Mouse (Mus musculus) limb, embryonic 14.5 days (tissue): ENCODE measurements around the gene Faap100. TPM values are rescaled to one million over a fixed set of nuclear protein-coding genes. Genes with fewer than 3 reads are reported as not detected.

ENCODE experiments used
- ATAC-seq: fragments of 200-750 bp; cut with Nextera tagmentation; 2 replicates; pipeline ENCODE4 v1.8.0; 2017; ENCODE audit warnings: low read depth, moderate number of reproducible peaks, moderate TSS enrichment; ENCODE audit not compliant: low FRiP score
- DNase-seq: peaks from one replicate; pipeline ENCODE4 v3.0.0-alpha.2; 2015; ENCODE audit warnings: low spot score
- H3K27ac ChIP-seq: fragments of 300-500 bp; sonication (generic); replicated peaks from 2 replicates; pipeline ENCODE4 v1.5.1; 2014; ENCODE audit warnings: low read depth, mild to moderate bottlenecking, low read length, moderate library complexity, mixed read lengths
- H3K27me3 ChIP-seq: fragments of 300-500 bp; sonication (generic); 2 replicates; pipeline ENCODE4 v1.6.1; 2014; ENCODE audit warnings: low read length, mixed read lengths; ENCODE audit not compliant: control insufficient read depth, insufficient read depth
- H3K36me3 ChIP-seq: fragments of 300-500 bp; sonication (generic); 2 replicates; pipeline ENCODE4 v1.6.1; 2014; ENCODE audit warnings: mild to moderate bottlenecking, low read length, moderate library complexity, mixed read lengths; ENCODE audit not compliant: control insufficient read depth, insufficient read depth
- H3K4me1 ChIP-seq: fragments of 300-500 bp; sonication (generic); 2 replicates; pipeline ENCODE4 v1.6.1; 2014; ENCODE audit warnings: antibody characterized with exemption, low read length, mixed read lengths; ENCODE audit not compliant: control insufficient read depth, insufficient read depth
- H3K4me2 ChIP-seq: fragments of 300-500 bp; sonication (generic); replicated peaks from 2 replicates; pipeline ENCODE4 v1.6.1; 2014; ENCODE audit warnings: low read depth, mild to moderate bottlenecking, low read length, moderate library complexity; ENCODE audit not compliant: severe bottlenecking
- H3K4me3 ChIP-seq: fragments of 300-500 bp; sonication (generic); replicated peaks from 2 replicates; pipeline ENCODE4 v1.5.1; 2014; ENCODE audit warnings: low read length
- H3K9ac ChIP-seq: fragments of 300-500 bp; sonication (generic); 2 replicates; pipeline ENCODE4 v1.6.1; 2014; ENCODE audit warnings: mild to moderate bottlenecking, low read depth, low read length, moderate library complexity; ENCODE audit not compliant: severe bottlenecking
- H3K9me3 ChIP-seq: fragments of 300-500 bp; sonication (generic); 2 replicates; pipeline ENCODE4 v1.6.1; 2016; ENCODE audit warnings: low read length; ENCODE audit not compliant: control insufficient read depth
- POLR2A ChIP-seq: fragments of 200-500 bp; IDR thresholded peaks from 2 replicates; pipeline ENCODE4 v1.8.0; 2012; ENCODE audit warnings: inconsistent platforms, mild to moderate bottlenecking, moderate library complexity, borderline replicate concordance; ENCODE audit not compliant: insufficient read depth, insufficient read length; ENCODE audit errors: extremely low read depth
- WGBS: fragments of 180-500 bp; shearing (Covaris S2); extraction: QIAGEN DNeasy Blood & Tissue Kit; methylation state at CpG from one replicate; pipeline ENCODE4 v1.1.7; 2014; 5-methylcytosine and 5-hydroxymethylcytosine counted together
- polyA plus RNA-seq, 2 experiments: library from polyadenylated mRNA; depleted of rRNA in 1 of 2; stranded (reverse) in 1 of 2; unstranded in 1 of 2; fragments of >200 nt; fragmentation: Nextera tagmentation in 1 of 2; extraction: Ambion mirVana in 1 of 2; gene quantifications; 2 replicates each; pipeline versions ENCODE4 v1.2.1 to v1.2.3; 2012 to 2014

Faap100 gene
- polyA plus RNA-seq, 2 experiments = 33.9 to 45.0 TPM

DNA sequence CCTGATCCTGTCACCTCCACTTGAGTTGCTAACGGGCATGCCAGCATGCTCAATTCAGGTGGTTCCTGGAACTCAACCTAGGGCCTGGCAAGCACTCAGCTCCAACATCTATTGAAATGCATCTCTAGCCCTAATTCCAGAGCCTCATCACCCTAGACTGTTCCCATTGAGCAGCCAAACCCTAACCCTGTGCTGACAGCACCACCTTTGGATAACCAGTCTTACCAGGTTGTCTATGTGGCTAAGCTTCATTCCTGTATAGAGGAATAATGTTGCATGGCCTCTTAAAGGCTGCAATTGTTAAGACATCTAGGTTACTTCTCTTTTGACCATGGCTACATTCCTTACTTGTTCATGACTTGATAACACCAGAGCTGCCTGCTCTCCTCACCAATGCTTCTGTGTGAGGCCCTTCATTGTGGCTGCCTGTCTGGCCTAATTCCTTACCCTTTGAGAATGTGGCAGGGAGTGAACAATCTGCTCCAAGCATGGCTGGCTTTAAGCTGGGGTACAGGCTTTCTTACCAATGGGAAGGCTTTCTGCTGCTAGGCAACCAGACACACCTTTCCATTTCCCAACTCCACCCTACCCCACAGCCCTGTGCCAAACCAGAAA lies 33.4 kb downstream of the Faap100 start:
- 29% methylated on average over 1 of the region's 1 CpGs for WGBS
- no peak overlapping the region; the same call in 1 of the 2 replicates for H3K9ac ChIP-seq
- H3K27ac ChIP-seq = no peak overlapping the region
- H3K36me3 ChIP-seq = peaks cover 22% of the 10 kb centered on the region
- H3K4me1 ChIP-seq = peaks cover 3% of the 10 kb centered on the region; the same call in 1 of the 2 replicates
- peak; percentile 7 for DNase-seq
- H3K4me2 ChIP-seq = peak overlapping the region; percentile 39
- peak overlapping the region; percentile 18 for H3K4me3 ChIP-seq
- ATAC-seq = no peak
- no peaks in the 10 kb centered on the region for H3K9me3 ChIP-seq
- H3K27me3 ChIP-seq = no peaks in the 10 kb centered on the region
- TF ChIP-seq POLR2A = no peak

GRCm38 (mm10) chr11:120344310-120344920 lies 34.1 kb downstream of the Faap100 start:
- ATAC-seq (no peak), DNase-seq (peak; percentile 2)
- Histone ChIP-seq H3K27ac (no peak overlapping the region), H3K9me3 (no peaks in the 10 kb centered on the region), H3K4me2 (no peak overlapping the region), H3K36me3 (peaks cover 22% of the 10 kb centered on the region), H3K9ac (no peak overlapping the region), H3K27me3 (no peaks in the 10 kb centered on the region), H3K4me3 (no peak overlapping the region), H3K4me1 (peaks cover 3% of the 10 kb centered on the region; the same call in 1 of the 2 replicates)
- no peak for TF ChIP-seq POLR2A
- 63% methylated on average over 5 of the region's 5 CpGs for WGBS

DNA sequence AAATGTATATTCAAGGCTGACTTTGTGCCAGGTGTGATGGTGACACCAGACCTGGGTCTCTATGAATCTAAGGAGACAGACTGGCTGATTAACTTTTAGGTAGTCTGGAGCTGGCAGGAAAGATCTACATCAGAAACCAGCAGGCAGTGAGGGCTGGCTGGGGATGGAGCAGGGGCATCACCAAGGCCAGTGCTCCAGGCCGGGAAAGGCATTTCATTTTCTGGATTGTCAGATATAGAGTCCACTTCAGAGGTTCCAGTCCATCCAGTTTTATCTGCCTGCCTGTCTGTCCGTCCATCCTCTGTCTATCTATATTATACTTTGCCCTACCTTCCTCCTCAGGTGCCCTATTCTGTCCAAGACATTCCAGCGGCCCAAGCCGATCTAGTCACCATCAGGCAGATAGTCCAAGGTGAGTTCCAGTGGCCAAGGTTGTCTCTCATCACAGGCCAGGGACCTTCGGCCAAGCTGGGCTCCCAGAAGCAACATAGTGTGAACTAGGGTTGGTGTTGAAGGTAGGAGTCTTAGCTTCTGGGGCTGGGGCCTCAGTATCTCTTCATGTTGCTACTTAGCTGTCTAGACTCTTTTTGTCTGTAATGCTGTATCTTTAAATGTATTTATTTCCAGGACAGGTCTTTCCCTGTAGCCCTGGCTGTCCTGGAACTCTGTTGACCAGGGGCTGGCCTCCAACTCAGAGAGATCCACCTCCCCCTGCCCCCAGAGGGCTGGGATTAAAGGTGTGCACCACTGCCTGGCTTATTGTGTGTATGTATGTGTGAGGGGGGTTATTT lies 34.9 kb downstream of the Faap100 start:
- Histone ChIP-seq H3K9me3 (no peaks in the 10 kb centered on the region), H3K4me3 (no peak overlapping the region), H3K36me3 (peaks cover 22% of the 10 kb centered on the region), H3K4me2 (no peak overlapping the region), H3K27me3 (no peaks in the 10 kb centered on the region), H3K9ac (no peak overlapping the region), H3K27ac (no peak overlapping the region), H3K4me1 (peaks cover 3% of the 10 kb centered on the region; the same call in 1 of the 2 replicates)
- 73% methylated on average over 5 of the region's 5 CpGs for WGBS
- TF ChIP-seq POLR2A = no peak
- no peak for ATAC-seq
- DNase-seq = no peak

DNA sequence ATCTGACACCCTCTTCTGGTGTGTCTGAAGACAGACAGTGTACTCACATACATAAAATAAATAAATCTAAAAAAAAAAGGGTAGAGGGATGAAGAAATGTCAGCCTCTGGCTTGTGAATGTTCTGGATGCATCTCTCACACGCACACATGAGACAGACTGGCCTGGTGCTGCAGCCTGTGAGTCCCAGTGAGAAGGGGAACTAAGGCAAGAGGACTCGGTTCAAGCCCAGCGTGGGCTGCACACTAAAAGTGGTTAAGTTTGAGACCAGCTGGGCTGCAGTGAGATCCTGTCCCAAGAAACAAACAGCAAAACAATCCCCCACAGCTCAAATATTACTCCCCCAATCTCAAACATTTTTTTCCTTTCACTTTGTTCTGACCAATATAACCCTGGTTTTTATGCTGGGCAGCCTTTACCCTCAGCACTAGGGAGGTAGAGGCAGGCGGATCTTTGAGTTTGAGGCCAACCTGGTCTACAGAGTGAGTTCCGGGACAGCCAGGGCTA lies 35.9 kb downstream of the Faap100 start:
- Histone ChIP-seq H3K4me3 (no peak overlapping the region), H3K27me3 (no peaks in the 10 kb centered on the region), H3K4me1 (peaks cover 3% of the 10 kb centered on the region; the same call in 1 of the 2 replicates), H3K9ac (no peak overlapping the region), H3K27ac (no peak overlapping the region), H3K36me3 (peaks cover 22% of the 10 kb centered on the region), H3K4me2 (no peak overlapping the region), H3K9me3 (no peaks in the 10 kb centered on the region)
- DNase-seq = peak; percentile 2
- no peak for TF ChIP-seq POLR2A
- WGBS = 86% methylated on average over 5 of the region's 5 CpGs
- ATAC-seq = no peak

GRCm38 (mm10) chr11:120341661-120342060 lies 36.9 kb downstream of the Faap100 start:
- no peak overlapping the region for H3K4me2 ChIP-seq
- no peak overlapping the region for H3K27ac ChIP-seq
- no peaks in the 10 kb centered on the region for H3K27me3 ChIP-seq
- DNase-seq (no peak), ATAC-seq (no peak)
- H3K36me3 ChIP-seq = peaks cover 15% of the 10 kb centered on the region
- no peak for TF ChIP-seq POLR2A
- no peak overlapping the region for H3K9ac ChIP-seq
- no peaks in the 10 kb centered on the region for H3K9me3 ChIP-seq
- peaks cover 3% of the 10 kb centered on the region; the same call in 1 of the 2 replicates for H3K4me1 ChIP-seq
- WGBS = 94% methylated on average over 4 of the region's 4 CpGs
- H3K4me3 ChIP-seq = no peak overlapping the region
